25 mouse cellular contexts compared by ENCODE assay signal in the genomic region with DNA sequence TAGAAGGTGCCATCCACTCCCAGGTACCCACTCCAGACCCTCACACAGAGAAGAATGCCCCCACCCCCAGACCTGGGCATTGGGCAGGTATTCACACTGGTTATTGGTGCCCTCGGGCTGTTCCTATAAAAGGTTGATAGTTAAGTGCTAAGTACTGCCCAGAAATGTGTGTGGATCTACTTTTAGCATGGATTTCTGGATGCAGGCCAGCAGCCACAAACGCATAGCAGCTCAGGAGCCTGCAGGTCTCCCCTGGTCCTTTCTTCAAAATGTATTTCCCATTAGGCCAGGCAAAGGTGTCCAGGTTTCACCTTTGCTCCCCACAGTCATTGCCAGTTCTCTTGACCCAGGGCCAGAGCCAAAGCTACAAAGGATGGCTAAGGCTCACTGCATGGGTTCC.
DNase-seq lines count a peak whose midpoint lies in the region; ATAC-seq and TF ChIP-seq lines count a peak whose summit lies in the region.
"Had no signal": no experiment of that assay in that cellular context is flagged by ENCODE, and none has a peak within 500 bp of the region (broad histone marks: within the 10 kb centered on the region; RNA-seq: fewer than 3 reads in every experiment).

No protein-coding gene starts in this region.

- intact Hi-C loops in heart, postnatal 10 days (cut with DNase I): no loop called here

- ATAC-seq in heart, embryonic 13.5 days (ENCODE audit: extremely low read depth, insufficient number of reproducible peaks, low FRiP score, low TSS enrichment): no peak
- no peak for ATAC-seq in heart, embryonic 12.5 days (ENCODE audit: insufficient number of reproducible peaks, low FRiP score)
- ATAC-seq in limb, embryonic 14.5 days (ENCODE audit: low FRiP score, low read depth): no peak
- ATAC-seq: CD4-positive, CD25-positive, alpha-beta regulatory T cell, adult 4 months; forebrain, embryonic 14.5 days; forebrain, postnatal 0 days; hindbrain, embryonic 16.5 days; intestine, embryonic 15.5 days had no signal

- H3K4me3 ChIP-seq in heart, embryonic 13.5 days: no peak overlapping the region
- H3K4me3 ChIP-seq in heart, embryonic 12.5 days: no peak overlapping the region
- no peak overlapping the region for H3K4me3 ChIP-seq in limb, embryonic 14.5 days (replicated peaks; ENCODE audit: low read length)
- H3K4me3 ChIP-seq: embryonic facial prominence, embryonic 12.5 days; embryonic facial prominence, embryonic 15.5 days; gastrocnemius, adult 2 months; hindbrain, embryonic 10.5 days; hindbrain, embryonic 13.5 days; intestine, embryonic 15.5 days had no signal

- WGBS in heart, embryonic 13.5 days: 29% methylated on average over 2 of the region's 2 CpGs
- 37% methylated on average over 2 of the region's 2 CpGs for WGBS in heart, embryonic 12.5 days
- 29% methylated on average over 2 of the region's 2 CpGs for WGBS in limb, embryonic 14.5 days

- no peaks in the 10 kb centered on the region for H3K9me3 ChIP-seq in heart, embryonic 13.5 days
- H3K9me3 ChIP-seq in heart, embryonic 12.5 days (replicated peaks): no peaks in the 10 kb centered on the region
- H3K9me3 ChIP-seq in limb, embryonic 14.5 days (ENCODE audit: control insufficient read depth, low read length): no peaks in the 10 kb centered on the region
- H3K9me3 ChIP-seq: embryonic facial prominence, embryonic 12.5 days; embryonic facial prominence, embryonic 15.5 days; hindbrain, embryonic 10.5 days; hindbrain, embryonic 13.5 days; intestine, embryonic 15.5 days had no signal

- no peaks in the 10 kb centered on the region for H3K36me3 ChIP-seq in heart, embryonic 13.5 days
- H3K36me3 ChIP-seq in heart, embryonic 12.5 days: no peaks in the 10 kb centered on the region
- no peaks in the 10 kb centered on the region for H3K36me3 ChIP-seq in limb, embryonic 14.5 days (ENCODE audit: control insufficient read depth, insufficient read depth, low read length)
- H3K36me3 ChIP-seq: embryonic facial prominence, embryonic 12.5 days; embryonic facial prominence, embryonic 15.5 days; hindbrain, embryonic 10.5 days; hindbrain, embryonic 13.5 days; intestine, embryonic 15.5 days had no signal

- H3K27me3 ChIP-seq in heart, embryonic 13.5 days (replicated peaks): peaks cover 12% of the 10 kb centered on the region
- H3K27me3 ChIP-seq in heart, embryonic 12.5 days (replicated peaks): 0 out of 2 replicates have a peak, but pooled peaks cover 4% of the 10 kb centered on the region
- H3K27me3 ChIP-seq in limb, embryonic 14.5 days (ENCODE audit: control insufficient read depth, insufficient read depth, low read length): no peaks in the 10 kb centered on the region
- H3K27me3 ChIP-seq: embryonic facial prominence, embryonic 12.5 days; embryonic facial prominence, embryonic 15.5 days; intestine, embryonic 15.5 days had no signal

- H3K4me2 ChIP-seq in heart, embryonic 13.5 days: no peak overlapping the region
- H3K4me2 ChIP-seq in heart, embryonic 12.5 days: no peak overlapping the region
- no peak overlapping the region for H3K4me2 ChIP-seq in limb, embryonic 14.5 days (replicated peaks; ENCODE audit: low read depth, low read length, severe bottlenecking)
- H3K4me2 ChIP-seq: embryonic facial prominence, embryonic 12.5 days; embryonic facial prominence, embryonic 15.5 days; hindbrain, embryonic 13.5 days; intestine, embryonic 15.5 days had no signal

- DNase-seq in heart, postnatal 10 days: peak; percentile 37 to 42
- no peak for DNase-seq in heart, adult 11 months
- DNase-seq in right cerebral cortex, postnatal 14 days: peak; percentile 7
- no peak for DNase-seq in right cerebral cortex, postnatal 4 days
- DNase-seq in limb, embryonic 14.5 days (ENCODE audit: low spot score): peak; percentile 25
- DNase-seq in layer of hippocampus, postnatal 25 days (ENCODE audit: extremely low spot score in 1 of 2, low spot score in 1 of 2): no peak
- DNase-seq: adrenal gland, adult 2 months; adrenal gland, postnatal 14 days; cerebellum, adult 11 months; cerebellum, adult 2 months; cerebellum, adult 9-11 months; forebrain, postnatal 0 days; gastrocnemius, adult 2 months; gastrocnemius, postnatal 14 days; kidney, adult 11 months had no signal

- 0 out of 2 replicates have a peak overlapping the region, but pooled peaks have one; percentile 24 for H3K9ac ChIP-seq in heart, embryonic 13.5 days
- no peak overlapping the region for H3K9ac ChIP-seq in heart, embryonic 12.5 days
- H3K9ac ChIP-seq in limb, embryonic 14.5 days (ENCODE audit: low read depth, low read length, severe bottlenecking): no peak overlapping the region
- H3K9ac ChIP-seq: embryonic facial prominence, embryonic 12.5 days; embryonic facial prominence, embryonic 15.5 days; forebrain, postnatal 0 days; hindbrain, embryonic 13.5 days; intestine, embryonic 15.5 days had no signal

- H3K4me1 ChIP-seq in heart, embryonic 13.5 days: peaks cover 13% of the 10 kb centered on the region
- peaks cover 7% of the 10 kb centered on the region for H3K4me1 ChIP-seq in heart, embryonic 12.5 days (replicated peaks)
- peaks cover 5% of the 10 kb centered on the region; the same call in 1 of the 2 replicates for H3K4me1 ChIP-seq in limb, embryonic 14.5 days (ENCODE audit: control insufficient read depth, insufficient read depth, low read length)
- H3K4me1 ChIP-seq: embryonic facial prominence, embryonic 12.5 days; hindbrain, embryonic 13.5 days had no signal

- TF ChIP-seq POLR2A in limb, embryonic 14.5 days (IDR thresholded peaks at IDR 0.05; ENCODE audit: borderline replicate concordance, extremely low read depth, insufficient read depth, insufficient read length): no peak

- H3K27ac ChIP-seq in heart, embryonic 13.5 days (replicated peaks): no peak overlapping the region
- no peak overlapping the region for H3K27ac ChIP-seq in heart, embryonic 12.5 days (ENCODE audit: poor library complexity, severe bottlenecking)
- H3K27ac ChIP-seq in limb, embryonic 14.5 days (replicated peaks; ENCODE audit: low read depth, low read length): no peak overlapping the region
- H3K27ac ChIP-seq: embryonic facial prominence, embryonic 12.5 days; embryonic facial prominence, embryonic 15.5 days; gastrocnemius, adult 2 months; hindbrain, embryonic 10.5 days; hindbrain, embryonic 13.5 days; intestine, embryonic 15.5 days had no signal

Comparison
In these comparisons a context has a peak if more than half of its experiments do, and no peak if none do; other contexts are left out.
1. DNase-seq: peak in heart, postnatal 10 days (2 of 2), right cerebral cortex, postnatal 14 days (single experiment) and limb, embryonic 14.5 days (single experiment); none in heart, adult 11 months (single experiment), right cerebral cortex, postnatal 4 days (single experiment) and layer of hippocampus, postnatal 25 days (0 of 2).